Comparison of ENCODE assay signal across 8 mouse cellular contexts in genomic region chr2:32963981-32964380, GRCm38 (mm10). TPM values are rescaled to one million over a fixed set of nuclear protein-coding genes. Genes with fewer than 3 reads are reported as not detected.
A peak's percentile ranks its signal among the peaks of the same experiment; 100 is the strongest.
DNase-seq lines count a peak whose midpoint lies in the region; ATAC-seq and TF ChIP-seq lines count a peak whose summit lies in the region.
"Had no signal": no experiment of that assay in that cellular context is flagged by ENCODE, and none has a peak within 500 bp of the region (broad histone marks: within the 10 kb centered on the region; RNA-seq: fewer than 3 reads in every experiment).

No protein-coding gene starts in this region.

- no peak for TF ChIP-seq EP300 in MEL (IDR thresholded peaks at IDR 0.05; ENCODE audit: low read depth in 1 of 2, low read length in 2 of 2)

- H3K27ac ChIP-seq in kidney, postnatal 0 days: no peak overlapping the region
- peak overlapping the region; percentile 95 for H3K27ac ChIP-seq in MEL (ENCODE audit: control insufficient read depth, low read depth, low read length)
- no peak overlapping the region for H3K27ac ChIP-seq in embryonic facial prominence, embryonic 14.5 days (replicated peaks; ENCODE audit: low read depth, low read length)

- TF ChIP-seq CTCF in kidney, postnatal 0 days (IDR thresholded peaks at IDR 0.05; ENCODE audit: low read depth): no peak
- TF ChIP-seq CTCF in MEL (IDR thresholded peaks at IDR 0.05 in 2 of 3, conservative IDR thresholded peaks at IDR 0.05 in 1 of 3; ENCODE audit: control insufficient read depth in 1 of 3, insufficient read depth in 1 of 3, low read depth in 2 of 3, low read length in 3 of 3, poor library complexity in 1 of 3, severe bottlenecking in 1 of 3): no peak

- no peak for TF ChIP-seq RAD21 in MEL (IDR thresholded peaks at IDR 0.05; ENCODE audit: low read depth, low read length)

- H3K36me3 ChIP-seq in kidney, postnatal 0 days (ENCODE audit: insufficient read depth, low read length): peaks cover 20% of the 10 kb centered on the region; the same call in 1 of the 2 replicates
- H3K36me3 ChIP-seq in MEL (ENCODE audit: control insufficient read depth in 1 of 2, insufficient read depth in 2 of 2, low read length in 2 of 2) (peaks cover 6 to 12% of the 10 kb centered on the region in 2 experiments), myocyte (ENCODE audit: control insufficient read depth, insufficient read depth) (peaks cover 26% of the 10 kb centered on the region)
- peaks cover 24% of the 10 kb centered on the region for H3K36me3 ChIP-seq in embryonic facial prominence, embryonic 14.5 days (ENCODE audit: control insufficient read depth, insufficient read depth, low read length)

- TF ChIP-seq POLR2A in MEL (IDR thresholded peaks at IDR 0.05; ENCODE audit: control insufficient read depth in 1 of 2, insufficient read depth in 1 of 2, low read depth in 1 of 2, low read length in 2 of 2, poor library complexity in 1 of 2) (no peak), myocyte (IDR thresholded peaks at IDR 0.05; ENCODE audit: insufficient read length, low read depth) (no peak)

- H3K9ac ChIP-seq in kidney, postnatal 0 days (ENCODE audit: low read depth, low read length): no peak overlapping the region
- peak overlapping the region; percentile 91 for H3K9ac ChIP-seq in MEL (ENCODE audit: control insufficient read depth, low read depth, low read length, poor library complexity, severe bottlenecking)
- H3K9ac ChIP-seq in embryonic facial prominence, embryonic 14.5 days (ENCODE audit: low read depth, low read length): peak overlapping the region; percentile 21; the same call in 1 of the 2 replicates

- peak overlapping the region; percentile 72; the same call in 1 of the 2 replicates for H3K4me2 ChIP-seq in kidney, postnatal 0 days (ENCODE audit: low read length)
- peak overlapping the region; percentile 64 for H3K4me2 ChIP-seq in embryonic facial prominence, embryonic 14.5 days (ENCODE audit: low read depth, low read length)
- H3K4me2 ChIP-seq in myocyte (ENCODE audit: low read depth): peak overlapping the region; percentile 90

- DNase-seq in kidney, postnatal 0 days (ENCODE audit: low spot score): no peak
- no peak for DNase-seq in kidney, postnatal 25 days
- peak; percentile 72 for DNase-seq in MEL (ENCODE audit: low read depth, low spot score)
- no peak for DNase-seq in embryonic facial prominence, embryonic 14.5 days (ENCODE audit: low spot score)
- no peak for DNase-seq in left cerebral cortex, adult 9 months (ENCODE audit: low spot score in 2 of 2)
- no peak for DNase-seq in frontal cortex, postnatal 25 days (ENCODE audit: low spot score in 2 of 2)
- DNase-seq: thymus, adult 18-20 months had no signal

- no peaks in the 10 kb centered on the region for H3K27me3 ChIP-seq in kidney, postnatal 0 days (ENCODE audit: insufficient read depth, low read length)
- no peaks in the 10 kb centered on the region for H3K27me3 ChIP-seq in MEL (ENCODE audit: control insufficient read depth in 1 of 2, insufficient read depth in 2 of 2, low read length in 2 of 2)
- H3K27me3 ChIP-seq in embryonic facial prominence, embryonic 14.5 days (replicated peaks; ENCODE audit: control insufficient read depth, insufficient read depth, low read length): no peaks in the 10 kb centered on the region
- no peaks in the 10 kb centered on the region for H3K27me3 ChIP-seq in myocyte (ENCODE audit: control insufficient read depth, insufficient read depth, insufficient read length)

- 64% methylated on average over 1 of the region's 1 CpGs for WGBS in kidney, postnatal 0 days
- WGBS in embryonic facial prominence, embryonic 14.5 days: 79% methylated on average over 1 of the region's 1 CpGs

- no peak overlapping the region for H3K4me3 ChIP-seq in kidney, postnatal 0 days (replicated peaks; ENCODE audit: low read depth, low read length)
- H3K4me3 ChIP-seq in MEL (ENCODE audit: control insufficient read depth in 1 of 2, insufficient read depth in 1 of 2, low read depth in 2 of 2, low read length in 2 of 2): peak overlapping the region; percentile 51 to 84
- peak overlapping the region; percentile 51 for H3K4me3 ChIP-seq in embryonic facial prominence, embryonic 14.5 days (ENCODE audit: low read depth, low read length)
- peak overlapping the region; percentile 96 for H3K4me3 ChIP-seq in myocyte

- H3K79me2 ChIP-seq in MEL (ENCODE audit: control insufficient read depth, insufficient read depth, low read length, poor library complexity) (peaks cover 50% of the 10 kb centered on the region), myocyte (ENCODE audit: control insufficient read depth, insufficient read depth) (peaks cover 28% of the 10 kb centered on the region)

- ATAC-seq in kidney, postnatal 0 days (replicated peaks; ENCODE audit: low FRiP score, low read depth): no peak
- ATAC-seq in embryonic facial prominence, embryonic 14.5 days (ENCODE audit: low read depth): no peak

- no peak overlapping the region for H3ac ChIP-seq in myocyte (ENCODE audit: control insufficient read depth, insufficient read length)

- no peaks in the 10 kb centered on the region for H3K9me3 ChIP-seq in kidney, postnatal 0 days (replicated peaks; ENCODE audit: low read length)
- H3K9me3 ChIP-seq in MEL (replicated peaks; ENCODE audit: insufficient read depth, low read length): no peaks in the 10 kb centered on the region
- no peaks in the 10 kb centered on the region for H3K9me3 ChIP-seq in embryonic facial prominence, embryonic 14.5 days (ENCODE audit: control insufficient read depth, low read length)

- peaks cover 12% of the 10 kb centered on the region for H3K4me1 ChIP-seq in kidney, postnatal 0 days (replicated peaks; ENCODE audit: insufficient read depth, low read length)
- H3K4me1 ChIP-seq in MEL (ENCODE audit: control insufficient read depth in 1 of 2, insufficient read depth in 2 of 2, low read length in 2 of 2): peaks cover 0 to 13% of the 10 kb centered on the region in 2 experiments; a peak in 3 of 4 replicates
- H3K4me1 ChIP-seq in embryonic facial prominence, embryonic 14.5 days (ENCODE audit: control insufficient read depth, insufficient read depth, low read length): peaks cover 24% of the 10 kb centered on the region

TF ChIP-seq in MEL, 35 proteins besides CTCF, POLR2A, EP300 and RAD21:
- peak; percentile 4; the same call in 1 of the 2 replicates for TF ChIP-seq ZMIZ1 (IDR thresholded peaks at IDR 0.05; ENCODE audit: low read depth, low read length)
- peak; percentile 7 for TF ChIP-seq NELFE (IDR thresholded peaks at IDR 0.05; ENCODE audit: low read depth, low read length)
- peak; percentile 5; the same call in 1 of the 2 replicates for TF ChIP-seq SMC3 (IDR thresholded peaks at IDR 0.05; ENCODE audit: low read depth, low read length)
- TF ChIP-seq MXI1 (IDR thresholded peaks at IDR 0.05; ENCODE audit: low read depth, low read length): no peak; the same call in 1 of the 2 replicates
- TF ChIP-seq CHD1 (IDR thresholded peaks at IDR 0.05; ENCODE audit: low read depth, low read length): peak; percentile 31; the same call in 1 of the 2 replicates
- 0 out of 2 replicates have a peak, but pooled peaks have one; percentile 1 for TF ChIP-seq MYB (IDR thresholded peaks at IDR 0.05; ENCODE audit: low read depth, low read length)

TF ChIP-seq in myocyte, 11 proteins besides CTCF, POLR2A, EP300 and RAD21:
- TF ChIP-seq REST (IDR thresholded peaks at IDR 0.05; ENCODE audit: insufficient read depth, insufficient read length) (no peak), MYOG (IDR thresholded peaks at IDR 0.05; ENCODE audit: control insufficient read depth in 1 of 3, insufficient read depth in 1 of 3, insufficient read length in 2 of 3, low read depth in 2 of 3) (no peak), TCF3 (IDR thresholded peaks at IDR 0.05; ENCODE audit: insufficient read length, low read depth) (no peak), USF1 (IDR thresholded peaks at IDR 0.05; ENCODE audit: low read depth) (no peak)

RNA-seq across cellular contexts. Expression of gene Lrsam1, which starts 2.6 kb away (rescaled TPM):
- 8.6 and 9.0 TPM in 2 replicates for polyA plus RNA-seq in kidney, postnatal 0 days (2015; fragmentation: Nextera tagmentation; extraction: Ambion mirVana)
- 13.5 and 17.9 TPM in 2 replicates for total RNA-seq in MEL (2012; rRNA removed)
- polyA plus RNA-seq in MEL (2012; ENCODE audit: insufficient read depth in 1 of 2, insufficient read length in 2 of 2, low read depth in 1 of 2, low replicate concordance in 2 of 2, missing spikeins in 1 of 2) (10 to 100 TPM in 1 of 2 experiments, not detected in 1; 14.2 TPM), myocyte (2012; fragmentation: generic; extraction: Trizol) (11.5 TPM)
- 9.2 and 10.9 TPM in 2 replicates for polyA plus RNA-seq in embryonic facial prominence, embryonic 14.5 days (2014; fragmentation: Nextera tagmentation; extraction: Ambion mirVana)

RNA-seq across cellular contexts. Expression of gene Rpl12, which starts 2.6 kb away (rescaled TPM):
- polyA plus RNA-seq in kidney, postnatal 0 days (2015; fragmentation: Nextera tagmentation; extraction: Ambion mirVana): 173 and 195 TPM in 2 replicates
- total RNA-seq in MEL (2012; rRNA removed): 1,806 and 1,842 TPM in 2 replicates
- polyA plus RNA-seq in MEL (2012; ENCODE audit: insufficient read depth in 1 of 2, insufficient read length in 2 of 2, low read depth in 1 of 2, low replicate concordance in 2 of 2, missing spikeins in 1 of 2): 100 to 1,000 TPM in 1 of 2 experiments, not detected in 1; 116 TPM
- polyA plus RNA-seq in embryonic facial prominence, embryonic 14.5 days (2014; fragmentation: Nextera tagmentation; extraction: Ambion mirVana): 224 and 237 TPM in 2 replicates
- 2,628 TPM for polyA plus RNA-seq in myocyte (2012; fragmentation: generic; extraction: Trizol)

RNA-seq across cellular contexts. Expression of gene Slc2a8, which starts 17.9 kb away (rescaled TPM):
- polyA plus RNA-seq in kidney, postnatal 0 days (2015; fragmentation: Nextera tagmentation; extraction: Ambion mirVana): 36.8 and 37.1 TPM in 2 replicates
- 7.4 and 7.8 TPM in 2 replicates for total RNA-seq in MEL (2012; rRNA removed)
- polyA plus RNA-seq in MEL (2012; ENCODE audit: insufficient read depth in 1 of 2, insufficient read length in 2 of 2, low read depth in 1 of 2, low replicate concordance in 2 of 2, missing spikeins in 1 of 2) (10 to 100 TPM in 1 of 2 experiments, not detected in 1; 16.0 TPM), myocyte (2012; fragmentation: generic; extraction: Trizol) (13.5 TPM)
- polyA plus RNA-seq in embryonic facial prominence, embryonic 14.5 days (2014; fragmentation: Nextera tagmentation; extraction: Ambion mirVana): 12.2 and 15.7 TPM in 2 replicates

Comparison
In these comparisons a context has a peak if more than half of its experiments do, and no peak if none do; other contexts are left out.
1. RNA of gene Rpl12, which starts 2.6 kb away (polyA plus RNA-seq): 2,628 TPM in myocyte (single experiment); 224 to 237 TPM in embryonic facial prominence, embryonic 14.5 days, 173 to 195 TPM in kidney, postnatal 0 days and 116 TPM in MEL; every median in the first group is over 10 times any median in the second.
2. Peak in every context shown above with its lines, with median percentiles within 50 percentile points of each other: H3K4me2 ChIP-seq.